8 mouse cellular contexts compared by ENCODE assay signal in genomic region chr7:34166850-34167249, GRCm38 (mm10). TPM values are rescaled to one million over a fixed set of nuclear protein-coding genes. Genes with fewer than 3 reads are reported as not detected.
A peak's percentile ranks its signal among the peaks of the same experiment; 100 is the strongest.
DNase-seq lines count a peak whose midpoint lies in the region; ATAC-seq and TF ChIP-seq lines count a peak whose summit lies in the region.

No protein-coding gene starts in this region.

- H3K9ac ChIP-seq in liver, embryonic 14.5 days (replicated peaks) = 0 out of 2 replicates have a peak overlapping the region, but pooled peaks have one; percentile 18

- H3K36me3 ChIP-seq in liver, embryonic 14.5 days (replicated peaks; ENCODE audit: control insufficient read depth, insufficient read depth, low read depth) = peaks cover 33% of the 10 kb centered on the region

- DNase-seq in adrenal gland, adult (ENCODE audit: inconsistent age in 2 of 2, low spot score in 1 of 2) = peak; percentile 45 to 75
- no peak for DNase-seq in adrenal gland, postnatal 4 days (ENCODE audit: low spot score in 2 of 2)
- DNase-seq in A20 (ENCODE audit: low read depth, low spot score) = peak; percentile 66
- DNase-seq in c-Kit-negative CD71-positive TER-119-positive erythroid progenitor cells, embryonic 14.5 days (ENCODE audit: low read depth, low spot score) = peak; percentile 47
- DNase-seq in heart, postnatal 4 days = peak; percentile 41
- DNase-seq in liver, embryonic 14.5 days (ENCODE audit: low read depth in 3 of 3, low spot score in 3 of 3) = peak; percentile 50 to 64 (median 61)
- peak; percentile 40 for DNase-seq in retina, postnatal 1 day
- DNase-seq in right cerebral cortex, adult 18-20 months = no peak

- ATAC-seq in liver, embryonic 14.5 days (ENCODE audit: insufficient read depth) = no peak

- H3K4me1 ChIP-seq in liver, embryonic 14.5 days (replicated peaks; ENCODE audit: control insufficient read depth in 2 of 2, insufficient read depth in 2 of 2, low read length in 1 of 2) = peaks cover 10 to 11% of the 10 kb centered on the region in 2 experiments

- peak; percentile 81 for TF ChIP-seq CTCF in liver, embryonic 14.5 days (IDR thresholded peaks at IDR 0.05; ENCODE audit: low read depth)

- no peaks in the 10 kb centered on the region for H3K9me3 ChIP-seq in liver, embryonic 14.5 days (ENCODE audit: control insufficient read depth, low read length)

- H3K27me3 ChIP-seq in liver, embryonic 14.5 days (ENCODE audit: control insufficient read depth, insufficient read depth, low read length) = no peaks in the 10 kb centered on the region

- TF ChIP-seq EP300 in liver, embryonic 14.5 days (IDR thresholded peaks at IDR 0.05; ENCODE audit: low read depth) = no peak

- peak overlapping the region; percentile 18 to 37; a peak in 2 of 4 replicates for H3K4me3 ChIP-seq in liver, embryonic 14.5 days (ENCODE audit: insufficient read depth in 1 of 2, low read depth in 2 of 2, low read length in 2 of 2)

- H3K27ac ChIP-seq in liver, embryonic 14.5 days = no peak overlapping the region

- peak overlapping the region; percentile 61 for H3K4me2 ChIP-seq in liver, embryonic 14.5 days (ENCODE audit: low read depth)

- WGBS in liver, embryonic 14.5 days (ENCODE audit: insufficient replicate concordance) = 44% methylated on average over 4 of the region's 4 CpGs

RNA-seq across cellular contexts. Expression of gene Uba2, which starts 2.5 kb away (rescaled TPM):
- 100 to 1,000 TPM; 101 to 107 TPM for total RNA-seq in adrenal gland, postnatal 4 days (2021)
- total RNA-seq in heart, postnatal 4 days (2021) = 10 to 100 TPM; 61.8 to 70.6 TPM
- polyA plus RNA-seq in liver, embryonic 14.5 days (2012; rRNA removed) = 37.4 and 62.1 TPM in 2 replicates
- polyA plus RNA-seq in liver, embryonic 14.5 days (2014; fragmentation: Nextera tagmentation; extraction: Ambion mirVana) = 83.0 and 97.5 TPM in 2 replicates

RNA-seq across cellular contexts. Expression of gene Pdcd2l, which starts 29.6 kb away (rescaled TPM):
- total RNA-seq in adrenal gland, postnatal 4 days (2021) = 10 to 100 TPM; 28.3 to 31.6 TPM
- total RNA-seq in heart, postnatal 4 days (2021) = 10 to 100 TPM; 24.7 to 25.9 TPM
- polyA plus RNA-seq in liver, embryonic 14.5 days (2012; rRNA removed) = 12.4 and 14.1 TPM in 2 replicates
- 20.4 and 21.7 TPM in 2 replicates for polyA plus RNA-seq in liver, embryonic 14.5 days (2014; fragmentation: Nextera tagmentation; extraction: Ambion mirVana)

RNA-seq across cellular contexts. Expression of gene Wtip, which starts 33.8 kb away (rescaled TPM):
- total RNA-seq in adrenal gland, postnatal 4 days (2021) = 10 to 100 TPM; 40.7 to 43.5 TPM
- 10 to 100 TPM; 32.0 to 34.8 TPM for total RNA-seq in heart, postnatal 4 days (2021)
- polyA plus RNA-seq in liver, embryonic 14.5 days (2012; rRNA removed) = 2.8 TPM in 2 replicates
- 0.47 and 0.57 TPM in 2 replicates for polyA plus RNA-seq in liver, embryonic 14.5 days (2014; fragmentation: Nextera tagmentation; extraction: Ambion mirVana)

Comparison
In these comparisons a context has a peak if more than half of its experiments do, and no peak if none do; other contexts are left out.
1. DNase-seq: peak in adrenal gland, adult (2 of 2), A20 (single experiment), c-Kit-negative CD71-positive TER-119-positive erythroid progenitor cells, embryonic 14.5 days (single experiment), heart, postnatal 4 days (single experiment), liver, embryonic 14.5 days (3 of 3) and retina, postnatal 1 day (single experiment); none in adrenal gland, postnatal 4 days (0 of 2) and right cerebral cortex, adult 18-20 months (single experiment).